Mouse (Mus musculus) limb, embryonic 15.5 days (tissue): ENCODE measurements at regions not wholly inside any gene's neighbourhood (a gene's known extent, or its start where the extent isn't known, plus 50 kb on each side); places are given as distances from the start of the nearest gene placed in this dataset.

ENCODE experiments used
- ATAC-seq: fragments of 200-750 bp; cut with Nextera tagmentation; 2 replicates; pipeline ENCODE4 v1.8.0; 2017; ENCODE audit warnings: low read depth, moderate TSS enrichment; ENCODE audit not compliant: insufficient number of reproducible peaks, low FRiP score, low TSS enrichment
- H3K27ac ChIP-seq: fragments of 300-500 bp; sonication (generic); 2 replicates; pipeline ENCODE4 v1.5.1; 2015; ENCODE audit warnings: moderate library complexity, mild to moderate bottlenecking, inconsistent platforms
- H3K27me3 ChIP-seq: fragments of 300-500 bp; sonication (generic); 2 replicates; pipeline ENCODE4 v1.6.1; 2015; ENCODE audit warnings: inconsistent platforms
- H3K36me3 ChIP-seq: fragments of 300-500 bp; sonication (generic); 2 replicates; pipeline ENCODE4 v1.6.1; 2015; ENCODE audit warnings: inconsistent platforms
- H3K4me1 ChIP-seq: fragments of 300-500 bp; sonication (generic); 2 replicates; pipeline ENCODE4 v1.6.1; 2015; ENCODE audit warnings: inconsistent platforms
- H3K4me2 ChIP-seq: fragments of 300-500 bp; sonication (generic); 2 replicates; pipeline ENCODE4 v1.6.1; 2015; ENCODE audit warnings: mild to moderate bottlenecking, inconsistent platforms
- H3K4me3 ChIP-seq: fragments of 300-500 bp; sonication (generic); 2 replicates; pipeline ENCODE4 v1.5.1; 2015; ENCODE audit warnings: mild to moderate bottlenecking, inconsistent platforms
- H3K9ac ChIP-seq: fragments of 300-500 bp; sonication (generic); 2 replicates; pipeline ENCODE4 v1.6.1; 2015; ENCODE audit warnings: inconsistent platforms
- H3K9me3 ChIP-seq: fragments of 300-500 bp; sonication (generic); 2 replicates; pipeline ENCODE4 v1.6.1; 2016; ENCODE audit warnings: inconsistent platforms
- WGBS: fragments of 180-500 bp; shearing (Covaris S2); methylation state at CpG from one replicate; pipeline ENCODE4 v1.1.7; 2015; 5-methylcytosine and 5-hydroxymethylcytosine counted together

DNA sequence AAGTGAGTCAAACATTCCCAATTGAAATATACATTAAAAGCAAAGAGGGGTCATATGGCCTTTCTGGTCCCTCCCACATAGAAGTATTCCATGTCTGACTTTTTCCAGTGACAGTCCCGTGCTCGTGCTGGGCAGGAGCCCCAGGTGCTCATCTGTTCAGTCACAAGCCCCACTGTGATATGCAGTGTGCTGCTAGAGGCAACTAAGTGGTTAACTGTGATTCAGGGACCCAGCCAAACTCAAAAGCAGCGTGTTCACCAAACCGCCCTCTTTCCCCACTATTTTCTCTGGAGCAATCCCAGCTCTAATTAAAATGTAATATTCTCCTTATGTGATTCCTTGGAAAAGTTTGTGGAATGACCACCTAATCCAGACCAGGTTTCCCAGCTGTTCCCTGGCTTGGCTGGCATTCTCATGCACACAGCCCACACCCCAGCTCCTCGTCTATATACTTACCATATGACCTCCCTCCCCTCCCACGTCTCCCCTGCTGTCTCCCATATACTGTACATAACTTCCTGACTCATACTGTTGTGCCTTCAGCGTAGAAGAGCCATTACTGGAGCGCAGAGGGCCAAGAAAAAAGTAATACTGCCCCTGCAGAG, 203.6 kb downstream of the Mtx2 start:
- peak; percentile 96 for ATAC-seq
- 10% methylated on average over 8 of the region's 8 CpGs for WGBS
- Histone ChIP-seq H3K27ac (peak overlapping the region; percentile 44), H3K4me3 (no peak overlapping the region), H3K36me3 (no peaks in the 10 kb centered on the region), H3K4me2 (peak overlapping the region; percentile 17; the same call in 1 of the 2 replicates), H3K27me3 (peaks cover 25% of the 10 kb centered on the region), H3K9me3 (no peaks in the 10 kb centered on the region), H3K9ac (no peak overlapping the region), H3K4me1 (peaks cover 23% of the 10 kb centered on the region)

DNA sequence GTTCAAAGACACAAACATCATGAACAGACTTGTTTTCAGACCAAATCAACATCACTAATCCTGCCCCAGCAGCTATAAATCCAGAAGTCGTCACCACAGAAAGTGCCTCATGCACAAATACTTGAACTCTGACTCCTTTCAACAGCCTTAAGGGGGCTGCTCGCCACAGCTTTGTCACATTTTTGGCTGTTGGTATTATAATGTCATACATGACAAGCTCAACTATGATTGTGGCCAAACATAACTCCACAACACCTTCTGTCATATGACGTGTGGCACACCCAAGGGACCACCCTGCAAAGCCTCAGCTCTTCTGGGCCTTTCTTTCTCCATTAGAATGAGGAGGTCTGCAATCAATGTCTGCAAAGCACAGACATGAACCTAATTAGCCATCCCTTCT, 209.1 kb downstream of the Mtx2 start:
- ATAC-seq = no peak
- WGBS = 35% methylated on average over 3 of the region's 3 CpGs

DNA sequence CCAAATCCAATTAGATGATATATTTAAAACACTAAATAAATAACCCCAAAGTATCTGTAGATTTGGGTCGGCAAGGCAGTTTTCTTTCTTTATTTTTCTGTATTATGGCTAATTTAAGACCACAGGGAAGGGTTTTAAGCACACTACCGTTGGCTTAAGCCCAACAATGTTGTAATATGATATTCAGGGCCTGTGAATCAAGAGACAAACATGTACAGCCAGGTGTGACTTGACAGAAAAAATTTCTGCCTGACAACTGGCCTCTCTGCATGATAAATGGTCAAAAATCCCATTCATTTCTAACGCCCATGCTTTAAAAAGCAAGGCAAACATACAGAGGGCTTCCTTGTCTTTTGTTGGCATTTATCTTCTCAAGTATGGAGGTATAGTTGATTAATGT, 213.5 kb downstream of the Mtx2 start:
- ATAC-seq = no peak
- no peak overlapping the region for H3K4me3 ChIP-seq
- no peak overlapping the region for H3K27ac ChIP-seq
- no peaks in the 10 kb centered on the region for H3K9me3 ChIP-seq
- H3K9ac ChIP-seq = no peak overlapping the region
- no peaks in the 10 kb centered on the region; the same call in 1 of the 2 replicates for H3K4me1 ChIP-seq
- H3K4me2 ChIP-seq = no peak overlapping the region
- no peaks in the 10 kb centered on the region for H3K36me3 ChIP-seq
- 27% methylated on average over 3 of the region's 3 CpGs for whole genome bisulfite sequencing
- H3K27me3 ChIP-seq = peaks cover 22% of the 10 kb centered on the region; the same call in 1 of the 2 replicates

More for the DNA sequence above, 209.1 kb downstream of the Mtx2 start:
- H3K4me3 ChIP-seq = no peak overlapping the region
- H3K9ac ChIP-seq = no peak overlapping the region
- H3K36me3 ChIP-seq = no peaks in the 10 kb centered on the region
- H3K4me1 ChIP-seq = peaks cover 6% of the 10 kb centered on the region
- no peaks in the 10 kb centered on the region for H3K9me3 ChIP-seq
- H3K4me2 ChIP-seq = no peak overlapping the region
- peaks cover 18% of the 10 kb centered on the region; the same call in 1 of the 2 replicates for H3K27me3 ChIP-seq
- H3K27ac ChIP-seq = no peak overlapping the region

GRCm38 (mm10) chr2:75046892-75047291, 221.3 kb downstream of the Mtx2 start:
- H3K9me3 ChIP-seq = no peaks in the 10 kb centered on the region
- H3K9ac ChIP-seq = no peak overlapping the region
- ATAC-seq = no peak
- H3K4me1 ChIP-seq = no peaks in the 10 kb centered on the region
- no peak overlapping the region for H3K27ac ChIP-seq
- 65% methylated on average over 6 of the region's 6 CpGs for WGBS
- H3K27me3 ChIP-seq = peaks cover 17% of the 10 kb centered on the region; the same call in 1 of the 2 replicates
- H3K4me3 ChIP-seq = no peak overlapping the region
- H3K4me2 ChIP-seq = no peak overlapping the region
- no peaks in the 10 kb centered on the region for H3K36me3 ChIP-seq

DNA sequence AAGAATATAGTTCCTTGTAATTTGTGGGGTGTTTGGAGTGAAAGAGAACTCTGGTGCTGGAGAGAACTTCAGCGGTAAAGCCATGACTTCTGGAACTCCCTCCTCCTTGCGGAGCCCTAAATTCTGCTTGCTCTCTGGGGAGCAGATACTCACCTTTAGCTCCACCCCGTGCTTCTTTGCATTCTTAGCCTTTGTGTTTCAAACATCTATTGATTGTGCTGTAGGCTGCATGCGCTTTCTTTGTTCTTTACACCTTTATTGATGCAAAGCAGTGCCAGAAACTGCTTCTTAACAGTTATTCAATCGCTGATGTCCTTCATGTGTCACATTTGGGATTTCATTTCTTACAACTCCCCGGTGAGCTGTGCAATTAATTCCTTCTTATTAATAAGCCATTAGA, 222.5 kb downstream of the Mtx2 start:
- Histone ChIP-seq H3K27ac (no peak overlapping the region), H3K9me3 (no peaks in the 10 kb centered on the region), H3K9ac (no peak overlapping the region), H3K4me1 (no peaks in the 10 kb centered on the region), H3K4me2 (no peak overlapping the region), H3K27me3 (peaks cover 21% of the 10 kb centered on the region; the same call in 1 of the 2 replicates), H3K36me3 (no peaks in the 10 kb centered on the region), H3K4me3 (no peak overlapping the region)
- 34% methylated on average over 6 of the region's 6 CpGs for WGBS
- ATAC-seq = no peak

- Histone ChIP-seq H3K4me1 (peaks cover 6% of the 10 kb centered on the region), H3K9ac (no peak overlapping the region; the same call in 1 of the 2 replicates), H3K4me3 (peak overlapping the region; percentile 31), H3K27me3 (peaks cover 56% of the 10 kb centered on the region), H3K36me3 (no peaks in the 10 kb centered on the region), H3K27ac (no peak overlapping the region), H3K9me3 (no peaks in the 10 kb centered on the region), H3K4me2 (peak overlapping the region; percentile 58)
- ATAC-seq = no peak
- WGBS = 21% methylated on average over 14 of the region's 14 CpGs
Observed at GRCm38 (mm10) chr2:75054474-75055186, 229.0 kb downstream of the Mtx2 start.

GRCm38 (mm10) chr2:75055187-75055543, 229.6 kb downstream of the Mtx2 start:
- 2% methylated on average over 6 of the region's 6 CpGs for WGBS
- ATAC-seq = no peak
- H3K27ac ChIP-seq = no peak overlapping the region
- peaks cover 62% of the 10 kb centered on the region for H3K27me3 ChIP-seq
- no peak overlapping the region for H3K9ac ChIP-seq
- peak overlapping the region; percentile 31 for H3K4me3 ChIP-seq
- peak overlapping the region; percentile 58 for H3K4me2 ChIP-seq
- no peaks in the 10 kb centered on the region for H3K9me3 ChIP-seq
- peaks cover 6% of the 10 kb centered on the region for H3K4me1 ChIP-seq
- no peaks in the 10 kb centered on the region for H3K36me3 ChIP-seq

GRCm38 (mm10) chr2:75061009-75061408, 235.4 kb downstream of the Mtx2 start:
- H3K4me2 ChIP-seq = no peak overlapping the region
- no peak for ATAC-seq
- no peaks in the 10 kb centered on the region for H3K9me3 ChIP-seq
- H3K4me1 ChIP-seq = 0 out of 2 replicates have a peak, but pooled peaks cover 6% of the 10 kb centered on the region
- H3K27ac ChIP-seq = no peak overlapping the region
- no peaks in the 10 kb centered on the region for H3K36me3 ChIP-seq
- no peak overlapping the region for H3K9ac ChIP-seq
- 48% methylated on average over 7 of the region's 7 CpGs for WGBS
- H3K27me3 ChIP-seq = peaks cover 83% of the 10 kb centered on the region
- no peak overlapping the region for H3K4me3 ChIP-seq

DNA sequence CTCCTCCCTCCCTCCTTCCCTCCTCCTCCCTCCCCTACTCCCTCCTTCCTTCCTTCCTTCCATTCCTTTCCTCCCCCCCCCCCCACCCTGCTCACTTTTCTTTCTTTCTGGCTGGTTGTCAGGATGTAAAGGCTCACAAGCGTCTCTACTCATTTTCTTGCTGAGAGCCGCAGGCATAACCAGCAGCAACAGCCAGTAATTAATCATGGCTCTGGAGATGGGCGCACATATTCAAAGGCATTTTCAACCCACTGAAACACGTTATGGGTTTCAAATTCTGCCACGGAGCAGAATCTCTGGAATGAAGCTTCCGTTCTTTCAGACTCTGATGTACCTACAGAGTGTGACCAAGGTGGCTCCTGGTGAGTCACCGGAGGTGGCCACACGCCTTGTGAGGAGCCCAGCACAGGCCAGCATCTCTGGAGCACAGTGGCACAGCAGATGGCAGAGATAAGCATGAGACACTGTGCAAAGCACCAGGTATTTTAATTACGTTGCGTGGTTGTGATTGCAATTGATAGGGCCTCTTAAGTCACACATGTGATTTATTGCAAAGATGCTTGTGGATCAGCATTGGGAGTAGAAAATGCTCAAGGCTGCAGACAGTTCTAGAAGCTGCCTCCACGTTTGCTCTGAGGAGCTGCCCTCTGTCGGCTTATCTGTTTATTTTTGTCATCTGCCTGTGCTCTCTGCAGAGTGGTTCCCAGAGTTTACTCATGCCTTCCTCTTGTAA, 236.0 kb downstream of the Mtx2 start:
- WGBS = 36% methylated on average over 12 of the region's 12 CpGs
- no peak overlapping the region for H3K4me3 ChIP-seq
- no peak overlapping the region for H3K27ac ChIP-seq
- H3K4me2 ChIP-seq = no peak overlapping the region
- H3K27me3 ChIP-seq = peaks cover 80% of the 10 kb centered on the region
- no peak for ATAC-seq
- H3K9ac ChIP-seq = no peak overlapping the region
- H3K9me3 ChIP-seq = no peaks in the 10 kb centered on the region
- no peaks in the 10 kb centered on the region for H3K36me3 ChIP-seq
- 0 out of 2 replicates have a peak, but pooled peaks cover 6% of the 10 kb centered on the region for H3K4me1 ChIP-seq

- Histone ChIP-seq H3K4me3 (no peak overlapping the region), H3K27ac (no peak overlapping the region), H3K4me1 (0 out of 2 replicates have a peak, but pooled peaks cover 6% of the 10 kb centered on the region), H3K36me3 (no peaks in the 10 kb centered on the region), H3K27me3 (peaks cover 81% of the 10 kb centered on the region), H3K9me3 (no peaks in the 10 kb centered on the region), H3K9ac (no peak overlapping the region), H3K4me2 (no peak overlapping the region)
- WGBS = 64% methylated on average over 7 of the region's 7 CpGs
- no peak for ATAC-seq
Observed at GRCm38 (mm10) chr2:75062189-75062510, 236.5 kb downstream of the Mtx2 start.

DNA sequence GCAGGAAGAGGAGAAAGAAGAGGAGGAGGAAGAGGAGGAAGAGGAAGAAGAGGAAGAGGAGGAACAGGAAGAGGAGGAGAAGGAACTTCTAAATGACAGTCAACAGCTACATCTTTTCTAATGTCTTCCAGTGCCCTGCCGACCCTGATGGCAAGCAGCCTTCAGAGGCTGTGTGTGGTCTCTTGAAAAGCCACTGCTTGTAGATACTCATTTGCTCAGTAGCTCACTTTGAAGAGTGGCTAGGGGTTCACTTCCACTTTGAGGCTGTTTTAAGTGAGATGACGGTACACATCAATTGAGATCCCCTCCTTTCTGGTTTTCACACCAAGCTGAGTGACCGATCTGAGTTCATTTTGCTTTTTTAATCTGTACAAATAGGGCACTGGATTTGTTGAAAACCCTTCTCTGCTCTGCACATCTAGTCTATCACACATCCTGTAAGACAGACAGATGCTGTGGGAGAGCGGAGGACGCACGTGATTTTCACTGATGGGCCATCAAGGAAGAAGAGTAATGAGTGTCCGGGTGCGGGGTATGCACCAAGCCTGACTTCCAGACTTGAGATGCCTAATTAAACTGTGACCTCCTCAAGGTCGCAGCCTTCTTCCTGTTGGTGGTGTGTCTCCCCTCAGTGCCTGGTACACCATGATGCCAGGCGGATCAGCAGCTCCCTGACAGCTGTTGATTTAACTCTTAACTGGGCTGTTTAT, 239.0 kb downstream of the Mtx2 start:
- H3K36me3 ChIP-seq = no peaks in the 10 kb centered on the region
- 44% methylated on average over 10 of the region's 10 CpGs for WGBS
- no peak overlapping the region for H3K9ac ChIP-seq
- no peak overlapping the region for H3K27ac ChIP-seq
- peaks cover 67% of the 10 kb centered on the region for H3K27me3 ChIP-seq
- H3K9me3 ChIP-seq = no peaks in the 10 kb centered on the region
- ATAC-seq = no peak
- no peak overlapping the region for H3K4me2 ChIP-seq
- H3K4me1 ChIP-seq = 0 out of 2 replicates have a peak, but pooled peaks cover 6% of the 10 kb centered on the region
- H3K4me3 ChIP-seq = no peak overlapping the region
